Mouse (Mus musculus) olfactory bulb, adult 2 months (tissue): ENCODE data around the gene Rabl2. TPM values are rescaled to one million over a fixed set of nuclear protein-coding genes. Genes with fewer than 3 reads are reported as not detected.
A peak's percentile ranks its signal among the peaks of the same experiment; 100 is the strongest.

Source experiments
- H3K27ac ChIP-seq: fragments of 200-500 bp; 2 replicates; pipeline ENCODE4 v1.5.1; 2012; ENCODE audit warnings: low read depth, low read length; ENCODE audit not compliant: insufficient read depth
- H3K4me1 ChIP-seq: fragments of 200-500 bp; 2 replicates; pipeline ENCODE4 v1.6.1; 2012; ENCODE audit warnings: low read length; ENCODE audit not compliant: control insufficient read depth, insufficient read depth
- H3K4me3 ChIP-seq: fragments of 200-500 bp; 2 replicates; pipeline ENCODE4 v1.5.1; 2012; ENCODE audit warnings: mild to moderate bottlenecking, low read depth, low read length, moderate library complexity; ENCODE audit not compliant: insufficient read depth
- CTCF ChIP-seq: fragments of 200-500 bp; IDR thresholded peaks from 2 replicates; pipeline ENCODE4 v1.5.1; 2012; ENCODE audit warnings: low read depth, mild to moderate bottlenecking, low read length, moderate library complexity; ENCODE audit not compliant: insufficient read depth
- POLR2A ChIP-seq: fragments of 200-500 bp; IDR thresholded peaks from 2 replicates; pipeline ENCODE4 v1.6.1; 2012; ENCODE audit warnings: mild to moderate bottlenecking, low read depth, low read length, moderate library complexity; ENCODE audit not compliant: insufficient read depth
- WGBS: fragments of 180-500 bp; shearing (Covaris S2); methylation state at CpG from one replicate; pipeline ENCODE4 v1.1.7; 2018; 5-methylcytosine and 5-hydroxymethylcytosine counted together
- polyA plus RNA-seq: library from polyadenylated mRNA; stranded (reverse); fragments of >200 nt; gene quantifications from 2 replicates; pipeline ENCODE4 v1.2.4, GENCODE M21; 2012; ENCODE audit warnings: low replicate concordance; ENCODE audit not compliant: missing spikeins, insufficient read depth, insufficient read length

The Rabl2 gene
- polyA plus RNA-seq, result not detected in 2 replicates

DNA sequence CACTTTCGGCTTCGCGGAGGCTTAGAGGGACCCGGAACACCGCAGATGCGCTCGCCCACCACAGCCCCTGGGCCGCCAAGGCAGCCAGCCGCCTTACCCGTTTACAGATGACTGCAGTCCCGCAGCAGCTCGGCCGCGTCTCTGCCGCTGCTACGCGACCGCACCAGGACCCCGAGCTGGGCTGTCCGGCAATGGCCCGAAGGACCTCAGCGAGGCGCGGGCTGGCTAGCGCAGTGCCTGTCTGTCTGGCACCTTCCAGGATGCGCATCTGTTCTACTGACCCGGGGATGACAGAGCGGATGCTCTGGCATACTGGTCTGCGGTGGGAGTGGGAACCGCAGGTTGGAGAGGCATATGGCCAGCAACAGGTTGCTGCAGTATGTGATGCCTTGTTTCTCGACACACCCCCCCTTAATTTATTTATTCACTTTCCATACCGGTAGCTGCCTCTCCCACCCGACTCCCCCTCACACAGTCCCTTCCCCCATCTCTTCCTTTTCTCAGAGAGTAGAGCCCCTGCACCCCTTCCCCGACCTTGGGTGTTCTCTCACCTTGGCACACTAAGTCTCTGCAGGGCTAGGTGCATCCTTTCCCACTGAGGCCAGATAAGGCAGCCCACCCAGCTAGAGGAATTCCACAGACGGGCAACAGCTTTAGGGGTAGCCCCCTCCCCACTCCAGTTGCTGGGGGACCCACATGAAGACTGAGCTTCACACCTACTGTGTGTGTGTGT is at the start of gene Rabl2:
Gene Rabl2 (minus strand): TSS at position 201 of the 733 bp plus-strand sequence.
- H3K4me1 ChIP-seq, result peaks cover 11% of the 10 kb centered on the region
- TF ChIP-seq CTCF (no peak), POLR2A (peak; percentile 80)
- WGBS, result under 1% methylated on average over 35 of the region's 35 CpGs
- no peak within 1 kb of the TSS; the same call in 1 of the 2 replicates for H3K27ac ChIP-seq
- H3K4me3 ChIP-seq, result peak within 1 kb of the TSS; percentile 83

GRCm38 (mm10) chr15:89623626-89623959 is 31.9 kb upstream of the Rabl2 start:
- TF ChIP-seq POLR2A (no peak), CTCF (no peak)
- Histone ChIP-seq H3K4me1 (no peaks in the 10 kb centered on the region), H3K27ac (no peak overlapping the region), H3K4me3 (no peak overlapping the region)
- 2% methylated on average over 6 of the region's 6 CpGs for WGBS

DNA sequence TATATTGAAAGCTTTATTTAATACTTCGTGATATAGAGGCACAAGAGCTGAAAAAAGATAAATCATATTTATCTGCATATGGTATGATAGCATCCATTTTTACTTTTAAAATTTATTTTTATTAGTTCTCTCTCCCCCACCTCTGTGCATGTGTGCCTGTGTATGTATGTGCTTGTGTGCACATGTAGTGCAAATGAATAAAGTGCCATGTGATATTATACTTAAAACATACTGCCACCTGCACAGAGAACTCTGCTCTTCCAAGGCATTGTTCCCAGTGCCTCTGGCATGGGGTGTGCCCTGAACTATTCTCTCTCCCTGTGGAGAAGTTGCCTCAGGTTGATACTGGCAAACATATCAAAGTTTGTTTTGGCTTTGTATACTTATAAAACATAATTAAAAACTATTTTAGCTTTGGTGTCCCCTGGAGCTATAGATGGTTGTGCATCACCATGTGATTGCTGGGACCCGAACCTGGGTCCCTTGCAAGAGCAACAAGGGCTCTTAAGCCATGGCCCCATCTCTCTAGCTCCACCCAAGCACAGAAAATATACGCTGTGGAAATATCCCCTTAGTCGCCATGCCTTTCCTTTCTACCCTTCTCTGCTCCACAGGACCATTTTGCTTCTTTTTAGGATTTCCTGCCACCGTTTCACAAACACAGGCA is 31.4 kb upstream of the Rabl2 start:
- TF ChIP-seq CTCF (no peak), POLR2A (no peak)
- Histone ChIP-seq H3K4me1 (no peaks in the 10 kb centered on the region), H3K27ac (no peak overlapping the region), H3K4me3 (no peak overlapping the region)
- WGBS, result 46% methylated on average over 5 of the region's 5 CpGs

- H3K4me1 ChIP-seq, result no peaks in the 10 kb centered on the region
- 64% methylated on average over 12 of the region's 12 CpGs for whole genome bisulfite sequencing
- H3K27ac ChIP-seq, result no peak overlapping the region
- no peak overlapping the region for H3K4me3 ChIP-seq
- TF ChIP-seq POLR2A, result no peak
- TF ChIP-seq CTCF, result peak; percentile 52; the same call in 1 of the 2 replicates
Observed at GRCm38 (mm10) chr15:89622312-89622958, 30.7 kb upstream of the Rabl2 start.

- 88% methylated on average over 9 of the region's 9 CpGs for WGBS
- no peaks in the 10 kb centered on the region for H3K4me1 ChIP-seq
- no peak for TF ChIP-seq CTCF
- no peak for TF ChIP-seq POLR2A
Observed at GRCm38 (mm10) chr15:89607888-89608287, 16.2 kb upstream of the Rabl2 start.

DNA sequence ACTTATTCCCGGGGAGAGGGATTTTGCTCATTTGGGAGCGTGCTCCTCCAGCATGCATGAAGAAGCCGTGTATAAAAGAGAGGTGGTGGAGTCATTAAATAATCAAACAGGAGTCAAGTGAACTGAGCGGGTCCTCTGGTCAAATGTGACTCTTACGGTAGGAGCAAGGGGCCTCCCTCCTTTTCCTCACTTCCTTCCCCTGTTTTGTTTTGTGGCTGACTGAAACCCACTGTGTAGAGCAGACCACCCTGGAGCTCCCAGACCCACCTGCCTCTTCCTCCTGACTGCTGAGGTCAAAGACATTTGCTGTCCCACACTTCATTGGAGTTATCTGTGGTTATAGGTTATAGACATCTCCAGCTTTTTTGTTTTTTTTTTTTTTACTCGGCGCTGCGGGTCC is 15.8 kb upstream of the Rabl2 start:
- Histone ChIP-seq H3K4me1 (no peaks in the 10 kb centered on the region), H3K4me3 (no peak overlapping the region), H3K27ac (no peak overlapping the region)
- WGBS, result 88% methylated on average over 8 of the region's 8 CpGs
- no peak for TF ChIP-seq CTCF
- TF ChIP-seq POLR2A, result no peak

More at GRCm38 (mm10) chr15:89607888-89608287, 16.2 kb upstream of the Rabl2 start:
- Histone ChIP-seq H3K4me3 (no peak overlapping the region), H3K27ac (no peak overlapping the region)

DNA sequence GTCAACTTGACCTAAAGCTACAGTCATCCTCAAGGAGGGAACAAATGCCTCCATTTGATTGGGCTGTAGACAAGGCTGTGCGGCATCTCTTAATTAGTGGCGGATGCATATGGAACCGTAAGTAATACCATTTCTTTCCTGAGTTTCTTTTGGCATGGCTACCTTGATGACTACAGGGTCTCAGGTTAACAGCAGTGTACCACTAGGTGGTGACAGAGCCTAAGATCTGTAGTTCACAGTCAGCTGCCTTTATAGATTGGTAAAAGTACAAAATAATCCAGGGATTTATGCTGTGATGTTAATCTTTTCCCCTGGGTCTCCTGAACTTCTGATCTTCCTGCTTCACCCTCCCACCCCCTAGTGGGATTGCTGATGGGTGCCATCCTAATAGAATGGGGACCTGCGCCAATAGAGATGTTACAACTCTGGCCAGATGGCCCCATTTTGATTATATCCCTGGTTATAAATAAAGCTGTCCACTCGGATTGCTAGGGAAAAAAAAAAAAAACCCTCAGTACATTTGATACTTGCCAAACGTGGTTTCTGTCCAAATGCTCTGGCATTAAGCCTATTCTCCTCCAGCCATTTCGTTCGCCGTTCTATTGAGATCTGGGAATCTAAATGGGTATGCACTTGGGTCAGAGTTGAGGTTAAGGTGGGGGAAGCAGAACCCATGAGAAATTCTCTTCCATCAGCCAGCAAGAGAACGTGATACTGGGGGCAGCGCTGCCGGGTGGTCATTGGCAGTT is 14.3 kb upstream of the Rabl2 start:
- Histone ChIP-seq H3K27ac (no peak overlapping the region), H3K4me1 (no peaks in the 10 kb centered on the region), H3K4me3 (no peak overlapping the region)
- WGBS, result 58% methylated on average over 12 of the region's 12 CpGs
- TF ChIP-seq CTCF (no peak), POLR2A (no peak)

DNA sequence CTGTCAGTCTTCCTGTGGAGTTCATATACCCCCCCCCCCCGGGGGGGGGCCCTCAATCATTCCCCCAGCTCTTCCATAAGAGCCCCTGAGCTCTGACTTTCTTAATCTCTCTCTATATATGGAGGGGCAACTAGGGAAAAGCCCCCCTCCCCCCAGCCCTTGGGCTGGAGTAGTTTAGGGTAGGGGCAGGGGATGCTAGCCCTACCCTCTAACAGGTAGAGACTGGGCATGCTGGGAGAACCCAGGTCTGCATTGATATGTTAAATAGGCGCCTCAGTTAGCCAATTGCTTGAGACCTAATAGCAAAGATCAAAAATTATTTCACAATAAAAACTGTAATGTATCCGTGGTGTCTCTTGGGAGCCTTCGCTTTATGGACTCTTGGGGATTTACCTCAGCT is 825 bp upstream of the Rabl2 start:
- H3K4me3 ChIP-seq, result no peak overlapping the region
- peaks cover 11% of the 10 kb centered on the region for H3K4me1 ChIP-seq
- TF ChIP-seq POLR2A (no peak), CTCF (no peak)
- H3K27ac ChIP-seq, result no peak overlapping the region
- 49% methylated on average over 4 of the region's 4 CpGs for WGBS

DNA sequence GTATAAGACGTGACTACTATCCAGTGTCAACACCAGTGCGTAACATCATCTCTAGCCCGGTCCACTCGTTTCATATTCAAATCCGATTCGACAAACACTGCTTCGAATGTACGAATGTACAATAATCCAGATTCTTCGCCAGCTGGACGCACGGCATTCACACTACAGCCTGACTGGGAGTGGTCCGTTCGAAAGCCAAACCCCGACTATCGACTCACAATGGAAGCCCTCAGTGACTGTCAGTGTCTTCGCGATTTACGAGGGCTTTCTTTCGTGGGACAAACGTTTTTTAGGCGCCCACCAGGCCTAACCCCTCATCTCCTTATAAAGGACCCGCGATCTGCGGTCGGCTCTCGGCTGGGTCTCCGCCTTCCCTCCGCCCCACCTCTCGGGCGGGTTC is 406 bp downstream of the Rabl2 start:
- H3K4me3 ChIP-seq, result peak overlapping the region; percentile 83
- H3K4me1 ChIP-seq, result peaks cover 11% of the 10 kb centered on the region
- H3K27ac ChIP-seq, result no peak overlapping the region
- no peak for TF ChIP-seq CTCF
- no peak for TF ChIP-seq POLR2A
- 1% methylated on average over 30 of the region's 30 CpGs for WGBS
